Mouse (Mus musculus) embryonic fibroblast, embryonic 13.5 days (primary cell): Measurements from ENCODE around the gene Slc39a1. TPM values are rescaled to one million over a fixed set of nuclear protein-coding genes. Genes with fewer than 3 reads are reported as not detected.
"Not testable (repeated sequence)": the region's sequence is repeated elsewhere in the genome, so short reads cannot be mapped to it uniquely, and the experiment has no call there.

Experiments used
- H3K27ac ChIP-seq: 2 replicates; pipeline ENCODE4 v1.5.1; 2012; ENCODE audit warnings: low read length, control low read depth, inconsistent platforms; ENCODE audit not compliant: insufficient read depth
- H3K4me1 ChIP-seq: 2 replicates; pipeline ENCODE4 v1.6.1; 2011; ENCODE audit warnings: low read length; ENCODE audit not compliant: control insufficient read depth, insufficient read depth
- H3K4me3 ChIP-seq: 2 replicates; pipeline ENCODE4 v1.5.1; 2011; ENCODE audit warnings: mild to moderate bottlenecking, control low read depth, low read length; ENCODE audit not compliant: insufficient read depth
- CTCF ChIP-seq: IDR thresholded peaks from 2 replicates; pipeline ENCODE4 v1.5.1; 2011; ENCODE audit warnings: mild to moderate bottlenecking, control low read depth, low read length, moderate library complexity, borderline replicate concordance; ENCODE audit not compliant: insufficient read depth
- POLR2A ChIP-seq: IDR thresholded peaks from 2 replicates; pipeline ENCODE4 v1.6.1; 2011; ENCODE audit warnings: low read depth, mild to moderate bottlenecking, control low read depth, low read length, moderate library complexity
- polyA plus RNA-seq: library from polyadenylated mRNA; stranded (reverse); fragments of >200 nt; gene quantifications from 2 replicates; pipeline ENCODE4 v1.2.4, GENCODE M21; 2011; ENCODE audit warnings: low read depth; ENCODE audit not compliant: missing spikeins, insufficient read length

Gene Slc39a1
- polyA plus RNA-seq, 1 experiment = 312 TPM

- Histone ChIP-seq H3K4me1 (no peaks in the 10 kb centered on the region), H3K27ac (no peak overlapping the region), H3K4me3 (no peak overlapping the region)
- no peak for TF ChIP-seq CTCF
- TF ChIP-seq POLR2A = no peak
Measured at GRCm38 (mm10) chr3:90276858-90277257, 28.9 kb downstream of the Slc39a1 start.

GRCm38 (mm10) chr3:90277793-90278192 lies 29.8 kb downstream of the Slc39a1 start:
- Histone ChIP-seq H3K4me1 (no peaks in the 10 kb centered on the region), H3K27ac (no peak overlapping the region), H3K4me3 (no peak overlapping the region)
- TF ChIP-seq POLR2A (no peak), CTCF (no peak)

DNA sequence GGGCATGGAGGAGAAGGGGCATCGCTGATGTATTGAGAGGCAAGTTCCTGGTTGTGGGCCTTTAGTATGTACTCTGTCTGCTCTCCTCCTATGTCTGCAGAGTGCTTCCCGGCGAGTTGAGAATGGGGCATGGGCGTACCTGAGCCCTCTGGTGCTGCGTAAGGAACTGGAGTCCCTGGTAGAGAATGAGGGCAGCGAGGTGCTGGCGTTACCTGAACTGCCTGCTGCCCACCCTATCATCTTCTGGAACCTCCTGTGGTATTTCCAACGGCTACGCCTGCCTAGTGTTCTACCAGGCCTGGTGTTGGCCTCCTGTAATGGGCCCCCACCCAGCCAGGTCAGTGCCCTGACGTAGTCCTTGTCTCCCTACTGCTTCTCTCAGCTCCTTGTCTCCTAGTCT lies 30.2 kb downstream of the Slc39a1 start:
- no peak for TF ChIP-seq CTCF
- TF ChIP-seq POLR2A = no peak
- Histone ChIP-seq H3K27ac (no peak overlapping the region), H3K4me1 (no peaks in the 10 kb centered on the region), H3K4me3 (no peak overlapping the region)

DNA sequence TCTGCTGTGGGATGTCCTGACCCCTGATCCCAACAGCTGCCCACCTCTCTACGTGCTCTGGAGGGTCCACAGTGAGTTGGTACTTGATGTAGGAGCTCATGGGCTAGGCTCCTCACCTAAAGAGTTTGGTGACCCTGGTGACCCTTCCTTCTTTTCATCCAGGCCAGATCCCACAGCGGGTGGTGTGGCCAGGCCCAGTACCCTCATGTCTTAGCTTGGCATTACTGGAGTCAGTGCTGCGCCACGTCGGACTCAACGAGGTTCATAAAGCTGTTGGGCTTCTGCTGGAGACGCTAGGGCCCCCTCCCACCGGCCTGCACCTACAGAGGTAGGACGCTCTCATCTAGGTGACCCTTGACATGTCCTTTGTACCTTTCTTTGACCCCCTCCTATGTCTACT lies 31.2 kb downstream of the Slc39a1 start:
- Histone ChIP-seq H3K4me1 (no peaks in the 10 kb centered on the region), H3K4me3 (no peak overlapping the region), H3K27ac (no peak overlapping the region)
- no peak for TF ChIP-seq CTCF
- no peak for TF ChIP-seq POLR2A

- Histone ChIP-seq H3K27ac (no peak overlapping the region), H3K4me3 (no peak overlapping the region), H3K4me1 (no peaks in the 10 kb centered on the region)
- no peak for TF ChIP-seq CTCF
- TF ChIP-seq POLR2A = no peak
Measured at GRCm38 (mm10) chr3:90279743-90280142, 31.8 kb downstream of the Slc39a1 start.

- Histone ChIP-seq H3K27ac (no peak overlapping the region), H3K4me3 (no peak overlapping the region), H3K4me1 (no peaks in the 10 kb centered on the region)
- no peak for TF ChIP-seq POLR2A
- TF ChIP-seq CTCF = no peak
Measured at GRCm38 (mm10) chr3:90280708-90281107, 32.7 kb downstream of the Slc39a1 start.

GRCm38 (mm10) chr3:90284150-90284549 lies 36.2 kb downstream of the Slc39a1 start:
- TF ChIP-seq POLR2A (no peak), CTCF (no peak)
- Histone ChIP-seq H3K27ac (no peak overlapping the region), H3K4me1 (no peaks in the 10 kb centered on the region), H3K4me3 (no peak overlapping the region)

DNA sequence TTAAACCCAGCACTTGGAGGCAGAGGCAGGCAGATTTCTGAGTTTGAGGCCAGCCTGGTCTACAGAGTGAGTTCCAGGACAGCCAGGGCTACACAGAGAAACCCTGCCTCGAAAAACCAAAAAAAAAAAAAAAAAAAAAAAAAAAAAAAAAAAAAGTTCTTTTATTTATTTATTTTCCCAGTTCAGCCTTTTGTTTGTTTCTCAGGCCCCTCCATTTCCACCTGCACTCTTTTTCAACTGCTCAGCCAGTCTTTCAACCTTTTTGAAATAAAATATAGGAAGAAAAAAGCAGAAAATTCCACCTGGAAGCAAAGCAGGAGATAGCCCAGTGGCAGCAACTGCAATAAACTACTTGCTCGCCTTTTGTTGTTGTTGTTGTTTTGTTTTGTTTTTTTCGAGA lies 41.4 kb downstream of the Slc39a1 start:
- H3K27ac ChIP-seq, H3K4me1 ChIP-seq, H3K4me3 ChIP-seq: not testable (repeated sequence)

DNA sequence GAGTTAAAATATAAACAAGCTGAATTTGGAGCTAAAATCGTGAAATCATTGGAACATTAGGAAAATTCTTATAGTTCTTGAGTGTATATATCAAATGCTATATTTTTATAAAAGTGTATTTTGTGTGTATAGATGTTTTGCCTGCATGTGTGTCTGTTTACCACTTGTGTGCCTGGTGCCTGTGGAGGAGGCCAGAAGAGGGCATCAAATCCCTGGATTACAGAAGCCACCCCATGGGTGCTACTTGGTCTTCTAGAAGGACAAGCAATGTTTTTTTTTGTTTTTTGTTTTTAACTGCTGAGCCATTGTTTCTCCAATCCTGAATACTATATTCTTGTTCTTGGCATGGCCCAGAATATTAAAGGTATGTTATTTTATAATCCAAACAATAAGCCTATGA lies 42.6 kb downstream of the Slc39a1 start:
- TF ChIP-seq CTCF (no peak), POLR2A (no peak)
- Histone ChIP-seq H3K27ac (no peak overlapping the region), H3K4me1 (peaks cover 2% of the 10 kb centered on the region; the same call in 1 of the 2 replicates), H3K4me3 (no peak overlapping the region)

GRCm38 (mm10) chr3:90291982-90292344 lies 44.0 kb downstream of the Slc39a1 start:
- peak overlapping the region; percentile 96 for H3K27ac ChIP-seq
- no peak overlapping the region for H3K4me3 ChIP-seq
- TF ChIP-seq CTCF = no peak
- TF ChIP-seq POLR2A = 0 out of 2 replicates have a peak, but pooled peaks have one; percentile 12
- peaks cover 2% of the 10 kb centered on the region; the same call in 1 of the 2 replicates for H3K4me1 ChIP-seq
